Mouse (Mus musculus) lung, postnatal 0 days (tissue): ENCODE measurements around the gene Nol4l.

ENCODE experiments used
- CTCF ChIP-seq: IDR thresholded peaks from 2 replicates; pipeline ENCODE4 v1.5.1; 2016; ENCODE audit warnings: antibody characterized with exemption, mild to moderate bottlenecking
- EP300 ChIP-seq: IDR thresholded peaks from 2 replicates; pipeline ENCODE4 v1.6.1; 2016; ENCODE audit warnings: antibody characterized with exemption, mild to moderate bottlenecking, control low read depth

- TF ChIP-seq CTCF: no peak
- no peak for TF ChIP-seq EP300
These were observed 99.2 kb downstream of the Nol4l start for GRCm38 (mm10) chr2:153430571-153430970.
